Mouse (Mus musculus) neural tube, embryonic 13.5 days (tissue): ENCODE measurements around the gene 1810037I17Rik. TPM values are rescaled to one million over a fixed set of nuclear protein-coding genes. Genes with fewer than 3 reads are reported as not detected.

Experiments
- ATAC-seq: fragments of 200-750 bp; cut with Nextera tagmentation; 2 replicates; pipeline ENCODE4 v1.8.0; 2017; ENCODE audit warnings: low read depth, mild to moderate bottlenecking, moderate TSS enrichment, moderate library complexity
- H3K27ac ChIP-seq: fragments of 300-500 bp; sonication (generic); replicated peaks from 2 replicates; pipeline ENCODE4 v1.5.1; 2015; ENCODE audit warnings: moderate library complexity, mild to moderate bottlenecking, inconsistent platforms
- H3K27me3 ChIP-seq: fragments of 300-500 bp; sonication (generic); 2 replicates; pipeline ENCODE4 v1.6.1; 2015; ENCODE audit warnings: mild to moderate bottlenecking, inconsistent platforms
- H3K36me3 ChIP-seq: fragments of 300-500 bp; sonication (generic); 2 replicates; pipeline ENCODE4 v1.6.1; 2015; ENCODE audit warnings: mild to moderate bottlenecking, inconsistent platforms
- H3K4me1 ChIP-seq: fragments of 300-500 bp; sonication (generic); replicated peaks from 2 replicates; pipeline ENCODE4 v1.6.1; 2015; ENCODE audit warnings: inconsistent platforms
- H3K4me2 ChIP-seq: fragments of 300-500 bp; sonication (generic); 2 replicates; pipeline ENCODE4 v1.6.1; 2015; ENCODE audit warnings: inconsistent platforms, mild to moderate bottlenecking, moderate library complexity
- H3K4me3 ChIP-seq: fragments of 300-500 bp; sonication (generic); 2 replicates; pipeline ENCODE4 v1.5.1; 2015; ENCODE audit warnings: mild to moderate bottlenecking, inconsistent platforms
- H3K9ac ChIP-seq: fragments of 300-500 bp; sonication (generic); 2 replicates; pipeline ENCODE4 v1.6.1; 2015; ENCODE audit warnings: moderate library complexity, mild to moderate bottlenecking, inconsistent platforms
- H3K9me3 ChIP-seq: fragments of 300-500 bp; sonication (generic); 2 replicates; pipeline ENCODE4 v1.6.1; 2016; ENCODE audit warnings: inconsistent platforms
- WGBS: fragments of 180-500 bp; shearing (Covaris S2); methylation state at CpG from one replicate; pipeline ENCODE4 v1.1.7; 2015; 5-methylcytosine and 5-hydroxymethylcytosine counted together
- polyA plus RNA-seq: library from polyadenylated mRNA; unstranded; fragments of >200 nt; fragmentation: Nextera tagmentation; extraction: Ambion mirVana; gene quantifications from 2 replicates; pipeline ENCODE4 v1.2.1, GENCODE M21; 2015

Gene 1810037I17Rik
- polyA plus RNA-seq, 1 experiment from 2014 or later = 105 TPM

- WGBS = 95% methylated on average over 2 of the region's 2 CpGs
- peaks cover 29% of the 10 kb centered on the region for H3K36me3 ChIP-seq
- no peak overlapping the region for H3K4me2 ChIP-seq
Measured at GRCm38 (mm10) chr3:122950129-122950528, 26.1 kb downstream of the 1810037I17Rik start.

GRCm38 (mm10) chr3:122964301-122964700 is 40.3 kb downstream of the 1810037I17Rik start:
- Histone ChIP-seq H3K9ac (no peak overlapping the region), H3K27ac (no peak overlapping the region), H3K4me2 (no peak overlapping the region), H3K4me3 (no peak overlapping the region), H3K36me3 (peaks cover 13% of the 10 kb centered on the region), H3K4me1 (no peaks in the 10 kb centered on the region), H3K9me3 (no peaks in the 10 kb centered on the region), H3K27me3 (no peaks in the 10 kb centered on the region)
- no peak for ATAC-seq
- WGBS = 91% methylated on average over 5 of the region's 5 CpGs

More at GRCm38 (mm10) chr3:122950129-122950528, 26.1 kb downstream of the 1810037I17Rik start:
- Histone ChIP-seq H3K4me3 (no peak overlapping the region), H3K9ac (no peak overlapping the region), H3K27ac (no peak overlapping the region), H3K4me1 (no peaks in the 10 kb centered on the region), H3K27me3 (no peaks in the 10 kb centered on the region), H3K9me3 (no peaks in the 10 kb centered on the region)
- ATAC-seq = no peak

- 93% methylated on average over 9 of the region's 9 CpGs for WGBS
- Histone ChIP-seq H3K27me3 (no peaks in the 10 kb centered on the region), H3K36me3 (peaks cover 6% of the 10 kb centered on the region), H3K4me3 (no peak overlapping the region), H3K9ac (no peak overlapping the region), H3K4me1 (no peaks in the 10 kb centered on the region), H3K27ac (no peak overlapping the region), H3K4me2 (no peak overlapping the region), H3K9me3 (no peaks in the 10 kb centered on the region)
- ATAC-seq = no peak
Measured at GRCm38 (mm10) chr3:122968391-122968790, 44.4 kb downstream of the 1810037I17Rik start.

GRCm38 (mm10) chr3:122972126-122972822 is 48.3 kb downstream of the 1810037I17Rik start:
- no peak overlapping the region for H3K27ac ChIP-seq
- H3K36me3 ChIP-seq = peaks cover 6% of the 10 kb centered on the region
- H3K27me3 ChIP-seq = no peaks in the 10 kb centered on the region
- no peak for ATAC-seq
- H3K9ac ChIP-seq = no peak overlapping the region
- no peaks in the 10 kb centered on the region; the same call in 1 of the 2 replicates for H3K4me1 ChIP-seq
- H3K4me3 ChIP-seq = no peak overlapping the region
- H3K4me2 ChIP-seq = no peak overlapping the region
- WGBS = 73% methylated on average over 3 of the region's 3 CpGs
- H3K9me3 ChIP-seq = no peaks in the 10 kb centered on the region

GRCm38 (mm10) chr3:122974833-122975232 is 50.8 kb downstream of the 1810037I17Rik start:
- Histone ChIP-seq H3K27me3 (no peaks in the 10 kb centered on the region), H3K36me3 (peaks cover 3% of the 10 kb centered on the region; the same call in 1 of the 2 replicates), H3K4me2 (no peak overlapping the region), H3K9me3 (no peaks in the 10 kb centered on the region), H3K4me3 (no peak overlapping the region), H3K9ac (no peak overlapping the region), H3K4me1 (no peaks in the 10 kb centered on the region; the same call in 1 of the 2 replicates), H3K27ac (no peak overlapping the region)
- no peak for ATAC-seq
- WGBS = 53% methylated on average over 3 of the region's 3 CpGs

GRCm38 (mm10) chr3:122975363-122975762 is 51.4 kb downstream of the 1810037I17Rik start:
- WGBS = 85% methylated on average over 4 of the region's 4 CpGs
- ATAC-seq = no peak
- Histone ChIP-seq H3K27ac (no peak overlapping the region), H3K27me3 (no peaks in the 10 kb centered on the region), H3K9me3 (no peaks in the 10 kb centered on the region), H3K36me3 (peaks cover 3% of the 10 kb centered on the region; the same call in 1 of the 2 replicates), H3K4me1 (no peaks in the 10 kb centered on the region; the same call in 1 of the 2 replicates), H3K9ac (no peak overlapping the region), H3K4me3 (no peak overlapping the region), H3K4me2 (no peak overlapping the region)

Other genes with a start within 250 kb of the 1810037I17Rik start
- 1.7 and 2.2 TPM in 2 replicates for gene Pde5a, start 195.3 kb upstream of the 1810037I17Rik start, polyA plus RNA-seq
- gene Fabp2, start 29.1 kb upstream of the 1810037I17Rik start, polyA plus RNA-seq = not detected in 2 replicates
- not detected in 2 replicates for gene Gm10959, start 4.8 kb upstream of the 1810037I17Rik start, polyA plus RNA-seq
- gene Usp53, start 60.3 kb downstream of the 1810037I17Rik start, polyA plus RNA-seq = 6.4 and 7.0 TPM in 2 replicates
- gene Myoz2, start 110.8 kb downstream of the 1810037I17Rik start, polyA plus RNA-seq = 0.81 and 3.4 TPM in 2 replicates